Mouse (Mus musculus): ENCODE data around the gene Fra10ac1.
A peak's percentile ranks its signal among the peaks of the same experiment; 100 is the strongest.

Fra10ac1 gene

DNA sequence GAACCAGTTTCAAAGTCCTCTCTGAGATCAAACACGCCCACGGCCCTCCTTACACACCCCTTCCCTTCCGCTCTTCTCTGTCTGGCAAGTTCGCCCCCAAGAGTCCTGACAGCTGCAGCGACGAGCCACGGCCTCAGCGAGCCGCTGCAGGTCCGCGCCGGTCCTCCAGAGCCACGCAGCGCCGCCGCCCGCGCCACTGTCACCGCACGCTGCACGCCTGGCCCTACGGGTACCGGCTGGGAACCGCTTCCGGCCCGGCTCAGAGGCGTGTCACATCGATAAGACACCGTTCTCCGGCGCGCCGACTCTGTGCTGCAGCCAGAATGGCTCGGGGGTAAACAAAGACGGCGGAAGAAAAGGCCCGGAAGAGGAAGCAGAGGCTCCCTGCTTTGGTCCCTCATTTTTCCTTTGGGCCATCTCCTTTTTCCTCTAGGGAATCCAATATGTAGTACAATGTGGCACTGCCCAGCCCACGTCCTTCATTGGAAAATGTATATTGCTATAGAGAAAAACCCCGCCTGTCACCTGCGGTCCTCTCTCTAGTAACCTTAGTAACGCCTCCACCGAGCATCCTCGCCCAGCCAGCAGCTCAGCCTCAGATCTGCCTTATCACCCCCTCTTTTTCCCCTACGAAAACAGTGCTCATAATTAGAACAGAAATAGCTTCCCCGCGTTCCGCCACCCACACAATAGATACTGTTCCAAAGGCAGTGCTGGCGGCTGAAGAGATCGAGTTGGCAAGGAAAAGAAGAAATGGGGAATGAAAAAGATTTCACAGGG lies at the start of gene Fra10ac1:
Fra10ac1 (minus strand) TSS at position 252 of the 780 bp plus-strand sequence.
- peak; percentile 87 for DNase-seq

DNA sequence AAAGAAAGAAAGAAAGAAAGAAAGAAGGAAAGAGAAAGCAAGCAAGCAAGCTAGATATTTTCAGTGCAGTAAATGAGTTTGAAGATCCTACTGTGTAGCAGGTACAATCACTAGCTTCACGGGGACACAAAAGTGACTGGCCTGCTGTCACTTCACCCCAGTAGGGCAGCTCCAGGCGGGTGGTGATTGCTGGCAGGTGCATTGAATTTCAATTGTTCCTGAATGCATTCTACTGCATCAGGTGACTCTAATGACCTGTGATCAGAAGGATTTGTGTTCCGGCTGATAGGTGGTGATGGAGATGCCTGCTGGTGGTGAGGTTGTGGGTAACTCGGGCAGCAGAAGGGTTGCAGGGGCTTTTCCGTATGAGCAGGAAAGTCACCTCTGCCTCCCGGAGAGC lies 47.1 kb upstream of the Fra10ac1 start:
- no peak for DNase-seq

DNA sequence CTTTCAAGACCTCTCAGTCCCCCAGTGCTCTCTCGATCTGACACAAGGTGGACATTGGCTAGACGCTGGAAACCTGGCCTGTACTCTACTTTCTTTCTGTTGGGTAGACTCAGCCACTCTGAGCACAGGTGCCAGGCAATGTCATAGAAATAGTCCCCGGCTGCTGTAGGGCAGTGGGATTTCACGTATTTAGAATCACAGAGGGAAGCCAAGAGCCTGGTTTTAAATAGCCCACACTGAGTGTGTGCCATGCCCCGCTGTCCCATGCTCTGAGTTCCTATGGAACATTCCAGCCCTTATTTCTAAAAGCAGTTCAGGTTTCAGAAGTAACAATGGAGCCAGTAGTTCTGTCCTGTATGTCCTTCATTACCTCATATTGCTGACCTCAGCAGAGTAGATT lies 43.5 kb upstream of the Fra10ac1 start:
- no peak for DNase-seq

DNA sequence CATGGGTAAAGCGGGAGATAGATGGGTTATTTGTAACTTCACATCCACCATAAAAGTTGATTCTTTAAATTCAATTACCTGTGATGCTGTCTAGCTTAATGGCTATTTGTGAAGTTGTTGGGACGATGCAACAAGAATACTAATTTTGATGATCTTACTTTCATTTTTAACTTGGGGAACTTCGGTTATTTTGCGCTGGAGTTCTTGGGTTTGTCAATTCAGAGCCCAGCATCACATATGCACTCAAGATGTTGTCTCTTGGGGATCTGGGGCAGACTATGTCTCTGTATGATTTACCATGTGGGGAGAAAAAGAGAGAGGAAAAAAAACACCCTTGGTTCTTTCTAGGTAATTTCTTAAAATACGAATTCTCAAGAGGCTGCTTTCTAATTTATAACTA lies 41.8 kb upstream of the Fra10ac1 start:
- no peak for DNase-seq

DNA sequence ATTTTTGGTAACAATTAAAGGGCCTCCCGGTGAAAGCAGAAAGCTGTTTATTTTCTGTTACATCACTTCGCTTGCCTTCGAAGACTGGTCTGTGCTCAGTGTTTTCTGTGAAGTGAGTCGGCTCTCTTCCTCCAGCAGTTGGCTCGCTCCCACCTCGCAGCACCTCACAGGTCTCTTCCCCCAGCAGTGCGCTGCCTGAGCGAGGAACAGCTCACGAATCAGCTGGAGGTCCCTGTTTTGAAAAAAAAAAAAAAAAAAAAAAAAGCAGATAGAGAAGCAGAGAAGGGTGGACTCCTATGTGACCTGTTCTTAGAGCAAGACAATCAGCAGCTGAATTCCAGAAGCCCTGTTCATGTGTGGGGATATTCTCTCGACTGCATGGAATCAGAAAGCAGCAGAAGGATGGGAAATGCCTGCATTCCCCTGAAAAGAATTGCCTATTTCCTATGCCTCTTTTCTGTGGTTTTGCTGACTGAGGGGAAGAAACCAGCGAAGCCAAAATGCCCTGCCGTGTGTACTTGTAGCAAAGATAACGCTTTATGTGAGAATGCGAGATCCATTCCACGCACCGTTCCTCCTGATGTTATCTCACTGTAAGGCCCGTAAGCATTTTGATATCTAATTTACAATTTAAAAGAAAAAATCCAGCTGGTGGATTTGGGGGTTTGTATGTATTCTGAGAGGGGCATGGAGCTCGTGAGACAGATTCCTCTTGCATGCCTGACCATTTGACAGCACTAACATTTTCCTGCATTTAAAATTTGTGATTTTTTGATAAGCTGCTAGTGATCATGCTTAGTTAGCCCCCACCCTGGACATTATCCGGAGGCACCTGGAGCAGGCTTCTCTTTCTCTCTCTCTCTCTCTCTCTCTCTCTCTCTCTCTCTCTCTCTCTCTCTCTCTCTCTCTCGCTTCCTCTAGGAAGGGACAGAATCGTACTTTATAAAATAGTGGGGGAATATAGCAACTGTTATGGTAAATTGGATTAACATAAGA lies 40.8 kb upstream of the Fra10ac1 start, which contains the start of gene Lgi1:
Lgi1 (plus strand) TSS at position 32 of the 996 bp plus-strand sequence.
- no peak for DNase-seq

DNA sequence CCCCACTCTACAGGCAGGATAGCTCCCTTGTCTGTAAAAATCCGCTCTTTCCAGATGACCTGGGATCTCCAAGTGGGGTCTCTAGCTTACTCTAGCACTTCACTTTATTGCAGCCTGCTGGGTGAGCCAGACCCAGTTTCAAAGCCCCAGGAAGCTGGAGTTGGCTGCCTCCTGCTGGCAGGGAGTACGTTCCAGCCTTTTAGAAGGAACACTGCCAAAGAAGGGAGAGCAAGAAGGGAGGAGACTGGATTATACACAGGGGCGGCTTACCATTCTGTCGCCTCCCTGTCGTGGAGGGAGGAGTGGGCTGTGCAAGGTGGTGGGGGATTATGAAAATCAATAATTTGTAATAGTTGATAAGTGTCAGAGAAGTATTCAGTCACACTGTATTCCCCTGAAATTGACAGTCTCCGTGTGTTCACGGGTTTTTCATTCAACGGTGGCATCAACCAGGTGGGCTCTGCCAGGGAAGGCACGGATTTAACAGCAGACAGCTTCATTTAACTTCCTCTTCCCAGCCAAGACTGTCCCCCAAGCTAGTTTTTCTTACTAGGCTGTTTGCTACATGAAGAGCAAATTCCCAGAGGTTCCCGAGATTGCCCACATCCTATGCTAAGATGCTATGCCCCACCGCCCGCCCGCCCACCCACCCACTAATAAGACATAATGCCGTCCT lies 40.0 kb upstream of the Fra10ac1 start:
- DNase-seq, result peak; percentile 33

DNA sequence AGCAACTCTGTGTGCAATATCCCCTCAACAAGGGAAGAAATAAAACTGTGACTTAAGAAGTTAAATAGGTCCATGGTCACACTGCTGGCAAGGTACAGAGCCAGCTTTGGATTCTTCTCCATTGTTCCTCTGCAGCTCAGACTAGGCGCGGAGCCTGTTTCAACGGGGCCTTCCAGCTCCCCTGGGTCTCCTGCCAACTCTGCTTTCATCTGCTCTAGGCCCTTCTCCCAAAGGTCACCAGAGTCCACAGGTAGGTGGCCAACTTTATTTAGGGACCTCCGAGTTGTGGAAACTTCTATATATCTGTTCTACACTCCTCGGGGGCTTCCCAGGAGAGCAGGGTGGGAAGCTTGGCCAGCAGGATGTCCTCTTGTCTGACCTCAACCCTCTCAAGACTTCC lies 37.4 kb upstream of the Fra10ac1 start:
- no peak for DNase-seq

DNA sequence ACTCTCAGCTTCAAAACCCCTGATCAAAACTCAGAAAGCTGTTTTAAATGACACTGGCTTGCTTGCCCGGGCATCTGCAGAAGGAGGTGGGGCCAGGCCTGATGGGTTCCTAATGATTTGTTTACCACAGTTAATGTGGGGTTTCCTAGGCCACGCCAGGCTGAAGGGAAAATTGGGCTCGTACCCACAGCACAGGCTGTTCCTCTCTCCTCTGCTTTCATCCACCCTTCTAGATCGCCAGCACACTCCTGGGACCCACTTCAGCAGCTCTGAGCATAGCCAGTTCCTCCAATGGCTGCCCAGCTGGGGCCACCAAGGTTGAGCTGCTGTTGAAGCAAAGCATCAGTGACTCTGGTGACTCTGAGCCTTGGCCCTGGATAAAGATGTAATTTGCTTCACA lies 36.4 kb upstream of the Fra10ac1 start:
- DNase-seq, result no peak

DNA sequence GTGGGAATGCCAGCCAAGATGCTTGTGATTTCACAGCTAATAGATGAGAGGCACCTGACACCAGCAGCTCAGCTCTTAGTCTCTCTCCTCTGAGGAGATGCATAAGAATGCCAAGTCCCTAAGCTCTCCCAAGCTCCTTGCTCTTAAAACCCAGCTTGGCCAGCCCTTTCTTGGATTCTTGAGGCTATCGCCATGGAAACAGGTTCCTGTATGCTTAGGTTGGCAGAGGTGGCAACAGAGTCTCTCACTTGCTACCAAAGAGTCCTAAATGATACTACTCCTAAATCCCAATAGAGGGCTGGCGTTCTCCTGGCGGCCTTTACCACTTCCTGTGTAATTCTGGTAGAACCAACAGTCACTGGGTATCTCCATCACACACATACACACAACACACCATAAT lies 35.5 kb upstream of the Fra10ac1 start:
- DNase-seq, result no peak

DNA sequence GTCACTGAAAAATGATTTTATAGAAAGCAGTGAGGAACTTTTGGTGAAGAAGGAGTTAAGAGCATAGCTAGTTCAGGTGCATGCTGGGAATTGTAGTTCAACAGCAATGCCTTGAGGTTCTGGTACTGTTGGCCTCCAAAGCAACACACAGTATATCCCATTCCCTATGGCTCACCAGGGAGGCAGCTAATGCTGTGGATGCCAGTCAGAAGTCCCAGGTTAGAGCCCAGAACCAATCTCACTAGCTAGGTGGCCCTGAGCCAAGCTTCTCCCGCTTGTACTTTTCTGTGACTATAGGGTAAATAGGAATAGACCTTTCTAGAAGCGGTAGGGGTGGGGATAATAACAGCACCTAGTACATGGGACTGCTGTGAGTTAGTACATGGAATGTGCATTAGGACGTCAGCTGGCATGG lies 34.7 kb upstream of the Fra10ac1 start:
- DNase-seq, result no peak

DNA sequence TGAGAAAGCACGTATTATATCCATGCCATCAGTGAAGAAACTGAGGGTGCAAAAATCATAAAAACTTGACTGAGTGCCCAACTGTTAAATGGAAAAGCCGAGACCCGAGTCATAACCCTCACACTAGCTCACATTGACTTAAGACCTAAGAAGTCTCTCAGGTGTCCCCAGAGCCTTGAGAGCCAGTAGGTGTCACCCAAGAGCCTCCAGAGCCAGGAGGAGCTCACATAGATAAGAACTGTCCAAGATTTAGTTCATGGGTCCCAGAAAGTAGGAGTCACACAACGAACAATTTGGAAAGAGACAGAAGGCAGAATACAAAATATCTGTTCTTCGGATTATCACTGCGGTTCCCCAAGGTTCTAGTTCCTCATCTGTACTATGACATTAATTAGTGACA lies 29.8 kb upstream of the Fra10ac1 start:
- DNase-seq, result peak; percentile 39

DNA sequence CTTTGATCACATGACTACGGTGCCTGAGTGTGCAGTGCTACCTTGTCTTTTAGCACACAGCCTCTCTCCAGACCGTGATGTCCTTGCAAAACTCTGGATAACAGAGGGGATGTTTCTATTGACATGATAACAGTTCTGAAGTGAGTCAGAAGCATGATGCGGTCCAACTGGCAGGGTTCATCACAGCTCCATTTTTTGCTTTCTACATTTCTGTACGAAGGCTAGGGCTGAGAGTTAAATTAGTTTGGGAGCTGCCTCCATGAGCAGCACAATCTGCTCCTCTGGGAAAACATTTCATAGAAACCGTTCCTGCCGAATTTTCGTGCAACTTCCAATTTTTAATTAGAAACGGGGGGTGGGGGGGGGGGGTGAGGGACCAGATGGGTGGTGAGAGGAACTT lies 25.7 kb upstream of the Fra10ac1 start:
- DNase-seq, result no peak

DNA sequence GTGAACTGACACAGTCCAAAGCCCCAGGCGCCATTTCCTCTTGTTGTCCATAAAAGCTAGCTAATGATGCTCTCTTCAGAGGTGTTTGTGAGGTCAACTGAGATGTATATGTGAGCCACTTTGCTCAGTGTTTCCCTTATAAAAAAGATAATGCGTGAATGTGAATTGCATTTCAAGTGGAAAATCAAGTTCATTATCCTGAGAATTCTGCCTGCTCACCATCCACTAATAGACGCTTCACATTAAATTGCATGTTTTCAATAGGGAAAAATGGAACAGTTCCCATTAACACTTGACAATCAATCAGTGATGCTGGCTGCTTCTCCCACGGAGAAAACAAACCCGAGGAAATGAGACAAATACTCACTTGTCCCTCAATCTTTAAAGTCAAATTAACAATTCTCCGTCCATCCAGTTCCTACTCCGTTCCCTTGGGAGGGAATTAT lies 22.2 kb upstream of the Fra10ac1 start:
- no peak for DNase-seq

DNA sequence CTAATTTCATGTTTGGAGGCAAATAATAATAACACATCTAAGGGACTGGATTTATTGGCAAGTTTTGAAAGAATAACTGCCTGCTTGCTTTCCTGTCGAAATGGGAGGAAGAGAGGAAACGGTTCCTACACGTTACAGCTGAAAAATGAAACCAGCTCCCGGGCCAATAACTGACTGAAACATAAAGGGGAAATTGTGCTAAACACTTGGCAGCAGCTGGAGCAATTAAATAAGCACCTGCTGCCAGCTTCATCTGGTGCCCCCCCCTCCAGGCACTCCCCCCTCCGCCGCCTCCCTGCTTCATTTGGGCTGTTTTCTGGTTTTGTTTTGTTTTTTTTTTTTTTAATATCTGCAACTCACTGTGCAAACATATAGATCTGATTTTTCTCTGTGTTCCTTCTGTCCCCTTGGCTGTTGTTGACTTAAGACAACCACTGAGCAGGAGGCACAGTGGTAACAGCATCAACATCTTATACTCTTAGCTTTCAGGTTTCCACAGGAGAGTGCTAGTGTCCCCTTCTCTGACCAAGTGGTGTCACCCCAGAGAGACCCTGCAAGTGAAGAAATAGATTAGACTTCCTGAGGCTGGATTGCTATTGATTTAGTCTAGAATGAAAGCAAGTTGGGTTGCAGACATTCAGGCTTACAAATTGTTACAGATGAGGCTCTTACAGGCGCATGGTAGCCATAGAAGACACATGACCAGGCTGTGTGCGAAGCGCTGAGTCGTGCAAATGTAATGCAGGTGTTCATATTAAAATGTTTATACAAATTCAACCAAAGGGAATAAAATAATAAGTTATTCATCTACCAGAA lies 21.6 kb upstream of the Fra10ac1 start:
- DNase-seq, result no peak

DNA sequence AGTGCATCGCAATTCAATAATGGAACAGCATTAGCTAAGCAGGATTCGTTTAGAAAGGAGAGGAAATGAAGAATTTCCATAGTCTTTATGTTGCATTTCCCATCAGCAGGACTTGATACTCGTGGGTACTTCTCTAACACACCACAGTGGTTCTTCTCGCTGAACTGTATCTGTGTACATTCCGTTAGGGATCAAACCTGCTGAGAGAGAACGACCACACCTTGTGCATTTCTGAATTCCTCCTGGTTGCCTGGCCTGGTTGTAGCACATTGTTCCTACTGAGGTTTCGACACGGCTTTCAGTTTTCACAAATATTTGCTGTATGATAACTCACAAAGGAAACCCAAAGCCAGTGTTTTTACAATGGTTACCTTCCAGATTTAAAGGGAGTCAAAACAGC lies 20.8 kb upstream of the Fra10ac1 start:
- no peak for DNase-seq

DNA sequence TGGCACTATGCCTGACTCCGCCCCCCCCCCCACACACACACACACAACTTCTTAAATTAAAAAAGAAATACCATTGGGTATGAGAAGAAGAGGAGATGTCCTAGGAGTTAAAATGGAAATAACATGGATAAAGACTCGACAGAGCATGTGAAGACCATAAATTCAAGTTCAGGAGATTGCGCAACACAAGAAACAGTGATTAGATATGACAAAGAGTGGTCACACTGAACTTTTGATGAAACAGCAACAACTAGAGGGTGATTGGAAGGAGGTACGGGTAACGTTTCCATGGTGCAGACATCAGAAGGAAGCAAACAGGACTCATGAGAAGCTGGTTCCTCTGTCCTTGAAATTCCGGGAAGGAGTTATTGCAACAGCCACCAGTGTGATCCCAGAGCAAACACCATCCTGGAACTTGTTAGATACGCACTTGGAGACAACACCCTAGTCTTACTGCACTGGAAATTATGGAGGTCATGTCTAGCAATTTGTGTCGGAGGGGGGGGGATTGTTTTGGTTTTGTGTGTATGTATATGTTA lies 18.4 kb upstream of the Fra10ac1 start:
- no peak for DNase-seq

DNA sequence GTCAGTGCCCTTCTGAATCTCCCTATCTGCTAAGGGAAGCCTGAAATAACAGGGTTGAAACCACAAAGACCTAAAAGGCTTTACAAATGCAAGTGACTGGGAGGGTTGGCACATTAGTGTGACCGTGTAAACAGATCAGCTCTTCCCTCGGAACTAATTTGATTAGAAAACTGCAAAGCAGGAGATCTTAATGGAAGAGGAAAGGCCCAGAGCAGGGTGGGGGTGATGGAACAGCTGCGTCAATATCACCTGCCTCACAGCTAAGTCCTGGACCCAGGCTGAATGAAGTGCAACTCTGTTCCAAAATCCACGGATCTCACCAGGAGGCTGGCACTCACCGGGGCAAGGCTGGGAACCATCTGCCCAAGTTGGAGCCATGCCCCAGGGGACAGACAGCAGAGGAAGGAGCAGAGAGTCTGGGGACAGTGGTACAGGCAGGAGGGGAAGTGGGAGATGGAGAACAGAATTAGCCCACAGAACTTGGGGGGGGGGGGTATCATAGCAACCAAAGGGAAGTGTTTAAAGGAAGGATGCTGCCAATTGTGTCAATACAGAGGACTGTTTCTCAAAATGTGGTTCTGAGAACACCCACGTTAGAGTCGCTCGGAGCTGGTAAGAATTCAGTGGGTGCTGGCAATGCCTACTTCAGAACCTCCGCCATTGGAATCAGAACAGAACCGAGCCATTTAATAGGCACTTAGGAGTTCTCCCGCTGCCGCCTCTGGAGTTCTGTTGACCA lies 14.4 kb upstream of the Fra10ac1 start:
- no peak for DNase-seq

DNA sequence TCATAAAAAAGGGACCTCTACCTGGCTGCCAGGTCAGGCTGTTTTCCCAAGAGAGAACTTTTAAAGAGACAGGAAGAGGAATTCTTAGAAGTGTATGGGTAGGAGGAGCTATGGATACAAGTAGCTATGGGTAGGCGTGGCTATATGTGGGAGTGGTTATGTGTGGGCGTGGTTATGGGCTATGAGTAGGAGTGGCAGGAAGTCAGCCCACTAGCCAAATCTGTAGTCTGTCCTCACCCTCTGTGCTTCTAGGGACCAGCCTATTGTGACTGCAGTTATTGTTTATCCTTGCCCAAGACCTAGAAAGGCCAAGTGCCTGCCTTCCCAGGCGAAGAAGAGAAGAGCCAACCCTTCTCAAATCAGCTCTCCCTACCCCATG lies 13.9 kb upstream of the Fra10ac1 start:
- DNase-seq, result peak; percentile 28

DNA sequence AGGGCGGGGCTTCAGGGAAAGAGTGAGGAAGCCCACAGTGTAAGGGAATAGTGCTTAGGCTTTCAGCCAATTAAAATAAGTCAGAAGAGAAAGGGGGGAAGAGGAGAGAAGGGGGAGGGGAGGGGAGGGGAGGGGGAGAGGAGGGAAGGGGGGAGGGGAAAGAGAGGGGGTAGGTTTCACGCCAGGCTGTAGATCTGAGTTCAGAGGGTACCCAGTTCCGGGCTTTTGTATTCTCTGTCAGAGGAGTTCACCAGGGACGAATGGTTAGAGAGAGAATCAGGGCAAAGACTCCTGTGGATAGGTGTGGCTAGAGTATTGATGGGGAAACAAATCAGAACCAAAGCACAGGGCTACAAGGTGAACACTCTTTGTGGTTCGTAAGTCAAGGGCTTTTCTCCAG lies 12.6 kb upstream of the Fra10ac1 start:
- no peak for DNase-seq

DNA sequence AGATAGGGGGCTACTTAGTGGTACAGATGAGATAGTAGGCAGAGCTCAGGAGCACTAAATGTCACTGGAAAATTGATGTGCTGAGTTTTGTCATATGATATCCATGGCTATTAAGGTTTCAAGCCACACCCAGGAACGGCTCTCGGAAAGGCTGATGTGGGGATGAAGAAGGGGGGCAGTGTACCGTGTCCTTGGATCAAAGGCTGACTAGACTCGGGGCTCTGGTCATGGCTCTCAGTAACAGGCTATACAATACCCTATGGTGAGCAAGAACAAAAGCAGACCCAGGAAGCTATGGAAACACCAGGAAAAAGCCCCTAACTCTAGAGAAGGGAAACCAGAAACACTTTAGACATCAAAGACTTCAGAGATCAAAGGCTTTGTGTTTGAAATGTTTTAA lies 8.6 kb upstream of the Fra10ac1 start:
- no peak for DNase-seq

DNA sequence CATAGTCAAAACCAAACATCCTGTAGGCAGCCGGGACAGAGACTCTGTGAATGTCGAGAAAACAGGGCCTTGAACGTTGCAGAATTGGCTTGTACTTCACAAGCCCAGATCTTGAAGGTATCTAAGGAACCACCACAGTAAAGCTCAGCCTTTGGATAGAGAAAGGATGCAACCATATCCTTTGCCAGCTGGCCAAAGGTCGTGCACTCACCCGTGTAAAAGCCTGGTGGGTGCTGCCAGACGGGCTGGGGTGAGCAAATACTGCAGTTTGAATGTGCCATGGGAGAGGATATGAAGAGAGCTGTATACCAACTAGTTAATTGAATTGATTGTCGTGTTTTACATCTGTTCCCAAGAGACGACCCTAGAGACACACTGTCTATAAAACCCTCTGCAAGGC lies 8.1 kb upstream of the Fra10ac1 start:
- DNase-seq, result no peak
